Mouse (Mus musculus) embryonic fibroblast, embryonic 13.5 days (primary cell): ENCODE measurements around the gene Mrpl23.

Experiments used
- CTCF ChIP-seq: IDR thresholded peaks from 2 replicates; pipeline ENCODE4 v1.5.1; 2011; ENCODE audit warnings: mild to moderate bottlenecking, control low read depth, low read length, moderate library complexity, borderline replicate concordance; ENCODE audit not compliant: insufficient read depth
- POLR2A ChIP-seq: IDR thresholded peaks from 2 replicates; pipeline ENCODE4 v1.6.1; 2011; ENCODE audit warnings: low read depth, mild to moderate bottlenecking, control low read depth, low read length, moderate library complexity

DNA sequence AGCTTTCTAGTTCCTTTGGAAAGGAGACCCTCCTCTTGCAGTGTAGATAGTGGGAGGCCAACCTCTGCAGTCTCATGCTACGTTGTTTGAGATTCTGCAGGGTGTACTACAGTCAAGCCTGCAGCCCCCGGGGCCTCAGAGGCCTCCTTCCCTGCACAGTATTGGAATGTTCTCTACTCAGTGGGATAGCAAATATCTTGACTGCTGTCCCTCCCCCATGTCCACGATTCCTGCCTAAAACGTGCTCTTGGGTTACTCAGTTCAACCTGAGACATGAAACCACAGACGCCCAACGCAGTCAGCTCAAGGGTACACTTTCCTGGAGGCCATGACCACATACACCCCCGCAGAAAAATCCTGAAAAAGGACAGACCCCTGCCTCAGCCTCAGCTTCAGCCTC, 39.9 kb downstream of the Mrpl23 start:
- no peak for TF ChIP-seq POLR2A
- TF ChIP-seq CTCF: no peak
